Mouse (Mus musculus) olfactory bulb, adult 2 months (tissue): ENCODE data around the gene 2200002D01Rik.

ENCODE experiments used
- CTCF ChIP-seq: fragments of 200-500 bp; IDR thresholded peaks from 2 replicates; pipeline ENCODE4 v1.5.1; 2012; ENCODE audit warnings: low read depth, mild to moderate bottlenecking, low read length, moderate library complexity; ENCODE audit not compliant: insufficient read depth
- POLR2A ChIP-seq: fragments of 200-500 bp; IDR thresholded peaks from 2 replicates; pipeline ENCODE4 v1.6.1; 2012; ENCODE audit warnings: mild to moderate bottlenecking, low read depth, low read length, moderate library complexity; ENCODE audit not compliant: insufficient read depth

- TF ChIP-seq POLR2A (no peak), CTCF (no peak)
Observed at GRCm38 (mm10) chr7:29212199-29212765, 36.0 kb downstream of the 2200002D01Rik start.
